Mouse (Mus musculus) intestine, embryonic 15.5 days (tissue): ENCODE data around the gene Gm17571. TPM values are rescaled to one million over a fixed set of nuclear protein-coding genes. Genes with fewer than 3 reads are reported as not detected.
A peak's percentile ranks its signal among the peaks of the same experiment; 100 is the strongest.

ENCODE experiments used
- ATAC-seq: fragments of 200-750 bp; cut with Nextera tagmentation; 2 replicates; pipeline ENCODE4 v1.8.0; 2017; ENCODE audit warnings: moderate TSS enrichment, moderate library complexity
- H3K27ac ChIP-seq: fragments of 300-500 bp; sonication (generic); 2 replicates; pipeline ENCODE4 v1.5.1; 2015; ENCODE audit warnings: mild to moderate bottlenecking, inconsistent platforms
- H3K27me3 ChIP-seq: fragments of 300-500 bp; sonication (generic); replicated peaks from 2 replicates; pipeline ENCODE4 v1.6.1; 2015; ENCODE audit warnings: inconsistent platforms
- H3K36me3 ChIP-seq: fragments of 300-500 bp; sonication (generic); 2 replicates; pipeline ENCODE4 v1.6.1; 2015; ENCODE audit warnings: inconsistent platforms
- H3K4me1 ChIP-seq: fragments of 300-500 bp; sonication (generic); replicated peaks from 2 replicates; pipeline ENCODE4 v1.6.1; 2015; ENCODE audit warnings: inconsistent platforms
- H3K4me2 ChIP-seq: fragments of 300-500 bp; sonication (generic); replicated peaks from 2 replicates; pipeline ENCODE4 v1.6.1; 2015; ENCODE audit warnings: mild to moderate bottlenecking, inconsistent platforms
- H3K4me3 ChIP-seq: fragments of 300-500 bp; sonication (generic); replicated peaks from 2 replicates; pipeline ENCODE4 v1.5.1; 2015; ENCODE audit warnings: inconsistent platforms
- H3K9ac ChIP-seq: fragments of 300-500 bp; sonication (generic); 2 replicates; pipeline ENCODE4 v1.6.1; 2015; ENCODE audit warnings: inconsistent platforms
- H3K9me3 ChIP-seq: fragments of 300-500 bp; sonication (generic); 2 replicates; pipeline ENCODE4 v1.6.1; 2016; ENCODE audit warnings: inconsistent platforms
- WGBS: fragments of 180-500 bp; shearing (Covaris S2); methylation state at CpG from one replicate; pipeline ENCODE4 v1.1.7; 2015; 5-methylcytosine and 5-hydroxymethylcytosine counted together
- polyA plus RNA-seq: library from polyadenylated mRNA; unstranded; fragments of >200 nt; fragmentation: Nextera tagmentation; extraction: Ambion mirVana; gene quantifications from 2 replicates; pipeline ENCODE4 v1.2.1, GENCODE M21; 2015

Gene Gm17571
- polyA plus RNA-seq, 1 experiment from 2014 or later, result not detected

GRCm38 (mm10) chr9:13470013-13470412, 23.5 kb upstream of the Gm17571 start:
- ATAC-seq, result no peak
- Histone ChIP-seq H3K4me3 (no peak overlapping the region), H3K9ac (no peak overlapping the region), H3K36me3 (no peaks in the 10 kb centered on the region), H3K9me3 (no peaks in the 10 kb centered on the region), H3K27me3 (no peaks in the 10 kb centered on the region), H3K4me1 (0 out of 2 replicates have a peak, but pooled peaks cover 4% of the 10 kb centered on the region), H3K27ac (no peak overlapping the region), H3K4me2 (no peak overlapping the region)
- WGBS, result 51% methylated on average over 7 of the region's 7 CpGs

GRCm38 (mm10) chr9:13468778-13469177, 22.2 kb upstream of the Gm17571 start:
- no peaks in the 10 kb centered on the region for H3K9me3 ChIP-seq
- H3K4me1 ChIP-seq, result 0 out of 2 replicates have a peak, but pooled peaks cover 4% of the 10 kb centered on the region
- 0 out of 2 replicates have a peak, but pooled peaks have one; percentile 39 for ATAC-seq
- H3K36me3 ChIP-seq, result no peaks in the 10 kb centered on the region
- H3K4me2 ChIP-seq, result no peak overlapping the region
- no peak overlapping the region for H3K4me3 ChIP-seq
- H3K27ac ChIP-seq, result no peak overlapping the region
- no peaks in the 10 kb centered on the region for H3K27me3 ChIP-seq
- WGBS, result 58% methylated on average over 6 of the region's 6 CpGs
- no peak overlapping the region for H3K9ac ChIP-seq

- Histone ChIP-seq H3K27ac (no peak overlapping the region), H3K27me3 (no peaks in the 10 kb centered on the region), H3K36me3 (no peaks in the 10 kb centered on the region), H3K4me3 (no peak overlapping the region), H3K9ac (no peak overlapping the region), H3K9me3 (no peaks in the 10 kb centered on the region), H3K4me1 (0 out of 2 replicates have a peak, but pooled peaks cover 4% of the 10 kb centered on the region), H3K4me2 (no peak overlapping the region)
- 84% methylated on average over 7 of the region's 7 CpGs for WGBS
- ATAC-seq, result no peak
These were observed 21.2 kb upstream of the Gm17571 start for GRCm38 (mm10) chr9:13467745-13468144.

- Histone ChIP-seq H3K9ac (no peak overlapping the region), H3K27me3 (no peaks in the 10 kb centered on the region), H3K4me2 (no peak overlapping the region), H3K27ac (peak overlapping the region; percentile 13; the same call in 1 of the 2 replicates), H3K9me3 (no peaks in the 10 kb centered on the region), H3K36me3 (no peaks in the 10 kb centered on the region), H3K4me3 (no peak overlapping the region), H3K4me1 (0 out of 2 replicates have a peak, but pooled peaks cover 4% of the 10 kb centered on the region)
- 83% methylated on average over 10 of the region's 10 CpGs for WGBS
- ATAC-seq, result no peak
These were observed 20.3 kb upstream of the Gm17571 start for GRCm38 (mm10) chr9:13466816-13467215.

GRCm38 (mm10) chr9:13466351-13466750, 19.8 kb upstream of the Gm17571 start:
- WGBS, result 82% methylated on average over 4 of the region's 4 CpGs

GRCm38 (mm10) chr9:13465358-13466020, 18.9 kb upstream of the Gm17571 start:
- WGBS, result 71% methylated on average over 4 of the region's 4 CpGs
- Histone ChIP-seq H3K27ac (no peak overlapping the region), H3K9me3 (no peaks in the 10 kb centered on the region), H3K27me3 (no peaks in the 10 kb centered on the region), H3K4me2 (no peak overlapping the region), H3K9ac (no peak overlapping the region), H3K4me1 (0 out of 2 replicates have a peak, but pooled peaks cover 4% of the 10 kb centered on the region), H3K36me3 (no peaks in the 10 kb centered on the region), H3K4me3 (no peak overlapping the region)
- no peak for ATAC-seq

More at GRCm38 (mm10) chr9:13466351-13466750, 19.8 kb upstream of the Gm17571 start:
- no peak overlapping the region for H3K4me3 ChIP-seq
- no peaks in the 10 kb centered on the region for H3K36me3 ChIP-seq
- no peaks in the 10 kb centered on the region for H3K9me3 ChIP-seq
- H3K27ac ChIP-seq, result no peak overlapping the region
- no peak overlapping the region for H3K9ac ChIP-seq
- ATAC-seq, result no peak
- no peaks in the 10 kb centered on the region for H3K27me3 ChIP-seq
- H3K4me1 ChIP-seq, result 0 out of 2 replicates have a peak, but pooled peaks cover 4% of the 10 kb centered on the region
- no peak overlapping the region for H3K4me2 ChIP-seq

- Histone ChIP-seq H3K9me3 (no peaks in the 10 kb centered on the region), H3K4me1 (0 out of 2 replicates have a peak, but pooled peaks cover 5% of the 10 kb centered on the region)
These were observed 14.4 kb upstream of the Gm17571 start for GRCm38 (mm10) chr9:13460926-13461325.

GRCm38 (mm10) chr9:13460012-13460411, 13.5 kb upstream of the Gm17571 start:
- H3K4me3 ChIP-seq, result no peak overlapping the region
- no peak overlapping the region for H3K4me2 ChIP-seq
- H3K36me3 ChIP-seq, result no peaks in the 10 kb centered on the region
- no peak overlapping the region for H3K9ac ChIP-seq
- 0 out of 2 replicates have a peak, but pooled peaks cover 5% of the 10 kb centered on the region for H3K4me1 ChIP-seq
- no peaks in the 10 kb centered on the region for H3K9me3 ChIP-seq
- H3K27ac ChIP-seq, result no peak overlapping the region
- ATAC-seq, result no peak
- no peaks in the 10 kb centered on the region for H3K27me3 ChIP-seq
- 72% methylated on average over 3 of the region's 3 CpGs for WGBS

More at GRCm38 (mm10) chr9:13460926-13461325, 14.4 kb upstream of the Gm17571 start:
- Histone ChIP-seq H3K36me3 (no peaks in the 10 kb centered on the region), H3K27me3 (no peaks in the 10 kb centered on the region), H3K9ac (no peak overlapping the region), H3K4me2 (no peak overlapping the region), H3K27ac (no peak overlapping the region), H3K4me3 (no peak overlapping the region)
- ATAC-seq, result no peak
- WGBS, result 91% methylated on average over 1 of the region's 1 CpGs

GRCm38 (mm10) chr9:13459371-13459770, 12.8 kb upstream of the Gm17571 start:
- Histone ChIP-seq H3K4me1 (0 out of 2 replicates have a peak, but pooled peaks cover 7% of the 10 kb centered on the region), H3K27ac (no peak overlapping the region), H3K27me3 (no peaks in the 10 kb centered on the region), H3K4me3 (no peak overlapping the region), H3K9ac (no peak overlapping the region), H3K36me3 (no peaks in the 10 kb centered on the region), H3K4me2 (no peak overlapping the region), H3K9me3 (no peaks in the 10 kb centered on the region)
- 42% methylated on average over 1 of the region's 1 CpGs for WGBS
- ATAC-seq, result no peak

- Histone ChIP-seq H3K27ac (no peak overlapping the region), H3K27me3 (no peaks in the 10 kb centered on the region), H3K36me3 (no peaks in the 10 kb centered on the region), H3K9ac (no peak overlapping the region), H3K4me2 (no peak overlapping the region), H3K4me1 (0 out of 2 replicates have a peak, but pooled peaks cover 7% of the 10 kb centered on the region), H3K4me3 (no peak overlapping the region), H3K9me3 (no peaks in the 10 kb centered on the region)
- 89% methylated on average over 6 of the region's 6 CpGs for WGBS
- ATAC-seq, result no peak
These were observed 11.2 kb upstream of the Gm17571 start for GRCm38 (mm10) chr9:13457774-13458173.

- H3K27ac ChIP-seq, result no peak overlapping the region
- no peak overlapping the region for H3K4me3 ChIP-seq
These were observed 8.7 kb upstream of the Gm17571 start for GRCm38 (mm10) chr9:13455231-13455630.

GRCm38 (mm10) chr9:13454651-13455123, 8.1 kb upstream of the Gm17571 start:
- no peak overlapping the region for H3K4me3 ChIP-seq

More at GRCm38 (mm10) chr9:13455231-13455630, 8.7 kb upstream of the Gm17571 start:
- 53% methylated on average over 1 of the region's 1 CpGs for WGBS
- no peak for ATAC-seq
- H3K9ac ChIP-seq, result no peak overlapping the region
- H3K9me3 ChIP-seq, result no peaks in the 10 kb centered on the region
- no peaks in the 10 kb centered on the region for H3K36me3 ChIP-seq
- H3K4me2 ChIP-seq, result no peak overlapping the region; the same call in 1 of the 2 replicates
- no peaks in the 10 kb centered on the region for H3K27me3 ChIP-seq
- 0 out of 2 replicates have a peak, but pooled peaks cover 7% of the 10 kb centered on the region for H3K4me1 ChIP-seq

More at GRCm38 (mm10) chr9:13454651-13455123, 8.1 kb upstream of the Gm17571 start:
- H3K36me3 ChIP-seq, result no peaks in the 10 kb centered on the region
- no peak overlapping the region for H3K9ac ChIP-seq
- 0 out of 2 replicates have a peak, but pooled peaks cover 7% of the 10 kb centered on the region for H3K4me1 ChIP-seq
- H3K4me2 ChIP-seq, result no peak overlapping the region; the same call in 1 of the 2 replicates
- WGBS, result 17% methylated on average over 7 of the region's 7 CpGs
- no peaks in the 10 kb centered on the region for H3K27me3 ChIP-seq
- ATAC-seq, result peak; percentile 53
- H3K27ac ChIP-seq, result no peak overlapping the region
- no peaks in the 10 kb centered on the region for H3K9me3 ChIP-seq
